Mouse (Mus musculus) layer of hippocampus, adult 9-10 months (tissue): ENCODE data around the gene Trip4.

Source experiments
- DNase-seq: peaks from one replicate; pipeline ENCODE4 v3.0.0; 2022; ENCODE audit warnings: low spot score

Gene Trip4

DNA sequence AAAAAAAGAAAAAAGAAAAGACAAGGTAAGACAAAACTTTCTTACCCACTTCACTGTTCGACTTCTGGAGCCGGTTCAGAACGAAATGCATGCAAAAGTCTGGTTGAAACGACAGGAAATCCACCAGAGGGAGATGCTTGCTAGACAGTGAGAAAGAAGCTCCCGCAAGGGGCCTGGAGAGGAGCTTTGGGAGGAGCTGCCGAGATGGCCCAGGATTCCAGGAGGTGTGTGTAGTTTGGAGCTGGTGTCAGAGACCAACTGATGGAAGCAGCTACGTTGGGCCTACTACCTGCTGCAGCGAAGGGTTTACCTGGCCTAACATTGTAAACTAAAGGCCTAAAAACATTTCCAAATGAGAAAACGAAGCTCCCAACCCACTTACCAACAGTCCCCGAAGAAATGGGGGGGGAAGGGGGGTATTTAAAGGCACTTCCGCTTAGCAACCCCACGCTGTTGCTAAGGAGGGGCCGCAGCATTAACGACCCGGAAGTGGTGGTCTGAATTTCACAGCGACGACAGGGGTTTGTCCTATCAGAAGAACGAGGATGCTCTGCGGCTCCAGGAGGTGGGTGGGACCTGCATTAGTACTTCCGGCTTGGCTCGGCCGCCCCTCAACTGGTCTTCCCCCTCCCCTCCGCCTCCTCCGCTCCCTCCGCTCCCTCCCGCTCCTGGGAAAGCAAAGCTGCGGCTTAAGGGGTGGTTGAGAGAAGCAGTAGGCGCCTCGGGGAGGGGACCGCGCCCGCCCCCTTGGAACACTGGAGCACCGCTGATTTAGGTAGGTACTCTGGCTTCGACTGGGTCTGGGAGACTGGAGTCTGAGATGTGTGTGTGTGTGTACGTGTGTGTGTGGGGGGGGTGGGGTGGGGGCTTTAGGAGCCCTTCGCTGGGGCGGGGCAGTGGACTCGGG lies at the start of gene Trip4, which contains the start of gene Csnk1g1:
Gene Trip4 (minus strand): TSS at position 401 of the 907 bp plus-strand sequence.
Gene Csnk1g1 (plus strand): TSS at position 531 of the 907 bp plus-strand sequence.
- DNase-seq = peak; percentile 88

DNA sequence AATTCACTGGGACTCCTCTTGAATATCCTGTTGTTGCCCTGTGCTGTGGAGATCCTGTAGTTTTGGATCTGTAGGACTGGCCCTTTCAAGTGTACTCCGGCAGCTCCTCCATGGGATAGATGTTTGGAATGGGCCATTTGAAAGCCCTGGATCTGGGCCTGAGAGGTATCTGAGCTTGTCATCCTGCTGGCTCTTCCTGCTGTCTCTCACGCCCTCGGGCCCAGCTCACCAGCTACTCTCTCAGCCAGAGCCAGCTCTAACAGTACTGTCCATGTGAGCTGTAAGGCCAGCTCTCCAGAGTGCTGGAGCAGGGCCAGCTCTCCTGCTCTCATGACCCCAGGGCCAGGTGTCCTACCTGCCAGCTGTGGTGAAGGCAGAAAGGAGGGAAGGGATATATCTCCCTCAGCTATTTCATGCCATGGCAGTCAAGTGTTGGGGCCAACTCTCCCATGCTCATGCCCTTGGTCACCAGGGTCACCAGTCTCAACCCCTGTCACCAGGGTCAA lies 42.5 kb upstream of the Trip4 start:
- no peak for DNase-seq

DNA sequence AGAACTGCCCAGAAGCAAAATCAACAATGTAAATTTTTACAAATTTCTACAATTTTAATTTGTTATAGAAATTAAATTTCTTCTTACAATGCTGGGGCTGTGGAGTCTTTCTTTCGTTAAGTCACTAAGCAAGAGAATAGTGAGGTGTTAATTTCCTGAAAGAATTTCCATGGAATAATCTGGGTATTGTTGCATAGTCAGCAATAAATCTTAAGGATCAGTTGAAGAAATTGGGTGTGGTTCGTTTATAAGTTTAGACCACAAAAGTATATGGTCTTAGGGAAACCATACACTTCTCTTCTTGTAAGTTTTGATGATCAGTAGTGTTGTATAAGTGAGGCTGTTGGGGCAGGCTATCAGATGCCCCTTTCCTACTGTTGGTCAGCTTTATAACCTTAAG lies 29.0 kb upstream of the Trip4 start:
- DNase-seq = no peak

GRCm38 (mm10) chr9:65929826-65930225 lies 21.2 kb upstream of the Trip4 start:
- DNase-seq = no peak

DNA sequence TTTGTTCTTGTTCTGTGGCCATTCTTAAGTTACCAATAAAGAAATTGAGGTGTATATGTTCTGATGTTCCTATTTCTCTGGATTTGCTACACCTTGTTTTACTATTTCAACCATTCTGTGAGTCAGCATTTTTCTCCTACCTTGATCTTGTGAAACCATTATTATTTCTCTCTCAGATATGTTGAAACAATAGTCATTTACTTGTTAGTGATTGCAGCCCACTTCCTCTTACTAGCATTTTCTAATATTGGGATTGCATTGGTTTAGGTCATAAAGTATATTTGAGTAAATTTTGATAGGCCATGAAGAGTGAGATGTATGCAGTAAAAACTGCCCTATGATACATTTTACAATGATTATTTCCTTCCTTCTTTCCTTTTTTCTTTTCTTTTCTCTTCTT lies 19.9 kb upstream of the Trip4 start:
- DNase-seq = no peak

GRCm38 (mm10) chr9:65917015-65917414 lies 8.4 kb upstream of the Trip4 start:
- DNase-seq = no peak

DNA sequence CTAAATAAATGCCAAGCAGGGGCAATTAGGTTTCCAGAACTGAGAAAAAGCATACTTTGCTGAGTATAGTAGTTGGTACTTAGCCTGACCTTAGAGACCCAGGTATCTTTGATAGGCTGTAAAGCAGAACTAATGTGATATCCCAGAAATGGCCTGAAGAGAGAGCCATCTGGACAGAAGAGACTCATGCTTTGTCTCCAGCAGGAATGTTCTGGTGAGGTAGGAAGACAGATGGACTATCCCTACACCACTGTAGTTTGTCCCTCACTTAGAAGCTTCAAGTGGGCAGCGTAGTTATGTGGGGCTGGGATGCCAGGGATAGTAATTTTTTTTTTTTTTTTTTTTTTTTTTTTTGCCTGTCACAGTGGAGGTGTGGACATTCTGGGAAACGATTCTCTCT lies 5.4 kb upstream of the Trip4 start:
- no peak for DNase-seq

- no peak for DNase-seq
Measured at GRCm38 (mm10) chr9:65909837-65910236, 1.2 kb upstream of the Trip4 start.

DNA sequence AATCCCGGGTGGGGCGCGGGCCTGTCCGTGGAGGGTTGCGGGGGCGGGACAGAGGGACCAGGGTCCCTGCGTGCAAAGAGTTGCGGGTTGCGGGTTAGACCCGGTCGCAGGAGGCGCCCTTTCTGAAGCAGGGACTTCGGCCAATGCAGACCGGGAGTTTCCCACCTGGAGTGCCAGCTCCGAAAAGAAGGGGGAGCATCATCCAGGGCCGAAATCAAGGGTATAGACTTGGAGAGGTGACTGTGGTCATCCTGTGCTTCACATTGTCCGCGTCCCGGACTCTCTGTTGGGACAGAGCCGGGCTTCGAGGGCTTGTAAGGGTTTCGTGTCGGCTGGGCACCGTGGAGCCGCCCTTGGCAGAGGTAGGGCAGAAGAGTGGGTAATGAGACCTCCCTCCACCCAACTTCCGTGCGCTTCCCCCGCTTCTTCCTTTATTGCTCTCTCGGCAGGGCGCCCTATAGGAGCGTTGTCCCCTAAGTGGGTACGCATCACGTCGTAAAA lies 757 bp upstream of the Trip4 start:
- DNase-seq = no peak

- no peak for DNase-seq
Measured at GRCm38 (mm10) chr9:65903419-65903818, 5.2 kb downstream of the Trip4 start.

GRCm38 (mm10) chr9:65902879-65903278 lies 5.7 kb downstream of the Trip4 start:
- DNase-seq = no peak

DNA sequence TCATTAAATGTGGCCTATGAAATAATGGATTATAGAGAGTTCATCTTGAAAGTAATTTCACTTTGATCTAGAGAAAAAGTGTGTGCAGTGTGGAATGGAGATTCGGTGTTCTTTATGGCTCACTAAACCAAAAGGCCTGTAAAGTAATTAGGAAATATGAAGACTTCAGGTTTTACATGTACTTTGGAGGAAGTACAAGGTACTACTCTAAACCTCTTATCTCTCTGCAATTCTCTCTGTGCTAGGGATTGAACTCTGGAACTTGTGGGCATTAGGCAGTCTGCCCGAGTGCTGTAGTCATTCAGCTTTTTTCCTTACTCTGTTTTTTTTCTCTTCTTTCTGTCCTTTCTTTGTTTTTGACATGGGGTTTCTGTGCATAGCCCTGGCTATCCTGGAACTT lies 11.6 kb downstream of the Trip4 start:
- no peak for DNase-seq

DNA sequence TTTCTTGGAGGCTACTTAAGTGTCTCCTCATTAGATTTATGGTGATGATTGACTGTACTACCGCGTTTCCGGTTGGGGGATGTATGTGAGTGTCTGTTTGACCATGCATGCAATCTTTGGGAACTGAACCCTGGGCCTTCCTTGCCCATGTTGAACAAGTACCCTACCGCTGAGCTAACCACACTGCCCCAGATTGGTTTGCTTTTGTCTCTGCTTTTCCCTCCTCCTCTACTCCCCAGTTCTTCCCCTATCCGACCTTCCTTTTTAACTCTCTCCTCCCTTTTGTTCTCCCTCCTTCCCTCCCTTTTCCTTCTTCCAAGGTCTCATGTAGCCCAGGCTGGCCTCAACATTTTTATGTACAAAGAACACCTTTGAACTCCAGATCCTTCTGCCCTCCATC lies 17.5 kb downstream of the Trip4 start:
- no peak for DNase-seq

DNA sequence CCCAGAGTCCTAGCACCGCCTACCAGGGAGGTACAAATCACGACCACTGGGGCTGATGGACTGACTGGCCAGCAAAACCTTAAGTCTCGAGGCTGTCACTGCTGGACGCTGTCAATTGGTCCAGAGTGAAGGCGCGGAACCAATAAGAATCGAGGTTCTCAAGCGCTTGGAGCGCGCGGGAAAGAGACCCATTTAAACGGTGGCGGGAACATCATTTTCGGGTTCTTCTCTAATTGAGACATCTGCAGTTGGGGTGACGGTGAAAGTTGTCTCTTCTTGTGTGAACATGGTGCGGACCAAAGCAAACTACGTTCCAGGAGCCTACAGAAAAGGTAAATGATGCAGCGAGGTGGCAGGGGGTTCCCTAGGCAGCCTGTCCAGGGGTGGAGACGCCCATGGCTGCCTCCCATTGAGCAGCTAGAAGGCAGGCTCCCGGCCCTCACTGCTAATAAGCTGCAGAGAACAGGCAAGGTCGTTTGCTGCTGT lies 18.4 kb downstream of the Trip4 start, which contains the start of gene Pclaf:
Gene Pclaf (plus strand): TSS at position 95 of the 486 bp plus-strand sequence.
- DNase-seq = no peak

- peak; percentile 64 for DNase-seq
Measured at GRCm38 (mm10) chr9:65884564-65885315, 23.9 kb downstream of the Trip4 start.

- DNase-seq = no peak
Measured at GRCm38 (mm10) chr9:65859656-65860055, 48.9 kb downstream of the Trip4 start.

DNA sequence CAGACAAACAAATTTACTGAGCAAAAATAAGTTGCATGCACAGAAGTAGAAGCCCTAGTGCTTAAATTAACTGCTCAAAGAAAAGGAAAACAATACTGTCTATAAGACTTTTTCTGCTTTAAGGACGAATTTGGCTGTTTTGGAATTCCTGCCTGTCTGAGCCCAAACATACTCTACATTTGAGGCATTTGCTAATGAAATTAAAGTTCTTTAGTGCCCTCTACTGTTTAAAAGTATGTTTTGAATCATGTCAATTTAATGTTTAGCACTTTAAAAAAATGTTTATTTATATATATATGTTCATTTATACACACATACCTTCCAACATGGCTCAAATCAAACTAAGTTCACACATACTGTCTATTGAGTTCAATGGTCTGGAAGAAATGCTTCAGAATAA lies 58.4 kb downstream of the Trip4 start:
- no peak for DNase-seq

DNA sequence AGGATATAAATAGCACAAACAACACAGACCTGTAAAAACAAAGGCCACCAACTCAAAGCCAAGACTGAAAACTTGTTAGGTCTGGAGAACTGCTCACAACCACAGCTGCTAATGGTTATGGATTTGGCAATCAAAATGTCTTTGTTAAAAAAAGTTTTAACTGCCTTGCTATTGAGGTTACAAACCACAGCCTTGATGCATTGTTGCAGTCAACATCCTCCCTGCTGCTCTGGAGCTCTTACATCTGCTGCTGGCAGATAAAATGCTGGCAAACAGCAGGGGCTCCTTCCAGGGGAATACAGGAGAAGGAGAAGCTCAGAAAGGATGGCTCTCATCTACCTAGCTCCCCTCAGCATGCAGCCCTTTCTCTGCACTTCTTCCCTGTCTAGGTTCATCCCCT lies 60.4 kb downstream of the Trip4 start:
- no peak for DNase-seq

- no peak for DNase-seq
Measured at GRCm38 (mm10) chr9:65844421-65845165, 64.0 kb downstream of the Trip4 start.

- DNase-seq = no peak
Measured at GRCm38 (mm10) chr9:65839841-65840240, 68.8 kb downstream of the Trip4 start.

DNA sequence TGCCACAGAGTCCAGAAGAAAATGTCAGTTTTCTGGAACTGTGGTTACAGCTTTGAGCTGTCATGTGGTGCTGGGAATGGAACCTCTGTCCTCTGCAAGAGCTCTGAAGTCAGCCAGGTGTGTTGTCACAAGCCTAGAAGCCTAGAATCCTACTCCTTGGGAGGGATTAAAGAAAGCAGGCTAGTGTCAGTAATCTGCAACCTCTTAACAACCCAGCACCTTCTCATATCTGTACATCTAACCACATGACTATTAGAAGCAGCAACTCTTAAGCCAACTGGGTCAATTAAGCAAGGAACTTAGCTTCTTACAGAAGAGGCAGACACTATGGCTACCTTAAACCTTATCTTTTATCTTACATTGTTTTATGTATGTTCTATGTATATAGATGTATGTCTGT lies 71.7 kb downstream of the Trip4 start:
- DNase-seq = no peak
